Mouse (Mus musculus): ENCODE measurements around the gene Kras. TPM values are rescaled to one million over a fixed set of nuclear protein-coding genes. Genes with fewer than 3 reads are reported as not detected.

The Kras gene
- total and polyA plus RNA-seq, 2 experiments from 2014 or later: 16.8 to 34.2 TPM

- H3K4me3 ChIP-seq (ENCODE audit: low read depth, low read length): peak overlapping the region; percentile 26
- WGBS: 53% methylated on average over 6 of the region's 6 CpGs
- peak overlapping the region; percentile 52 for H3K4me2 ChIP-seq (ENCODE audit: low read depth, low read length)
- H3K27me3 ChIP-seq (ENCODE audit: control insufficient read depth, insufficient read depth, low read length): peaks cover 31% of the 10 kb centered on the region
- TF ChIP-seq EP300 (IDR thresholded peaks at IDR 0.05; ENCODE audit: low read depth) (no peak), CTCF (IDR thresholded peaks at IDR 0.05; ENCODE audit: low read depth) (no peak)
- H3K36me3 ChIP-seq (replicated peaks; ENCODE audit: control insufficient read depth, insufficient read depth, low read length): no peaks in the 10 kb centered on the region
- H3K27ac ChIP-seq (ENCODE audit: low read depth): no peak overlapping the region
- no peak overlapping the region for H3K9ac ChIP-seq (replicated peaks; ENCODE audit: low read depth, low read length)
- no peaks in the 10 kb centered on the region for H3K9me3 ChIP-seq (replicated peaks; ENCODE audit: control insufficient read depth, low read length)
- ATAC-seq (ENCODE audit: insufficient read depth, low read depth): no peak
- H3K4me1 ChIP-seq (ENCODE audit: control insufficient read depth, insufficient read depth): no peaks in the 10 kb centered on the region
- no peak for DNase-seq (ENCODE audit: low spot score)
These were observed 25.7 kb upstream of the Kras start for GRCm38 (mm10) chr6:145275586-145276219.

- Histone ChIP-seq H3K27me3 (ENCODE audit: control insufficient read depth, insufficient read depth, low read length) (peaks cover 27% of the 10 kb centered on the region), H3K36me3 (replicated peaks; ENCODE audit: control insufficient read depth, insufficient read depth, low read length) (no peaks in the 10 kb centered on the region), H3K4me2 (ENCODE audit: low read depth, low read length) (no peak overlapping the region), H3K4me1 (ENCODE audit: control insufficient read depth, insufficient read depth) (no peaks in the 10 kb centered on the region), H3K27ac (ENCODE audit: low read depth) (no peak overlapping the region), H3K4me3 (ENCODE audit: low read depth, low read length) (no peak overlapping the region), H3K9me3 (replicated peaks; ENCODE audit: control insufficient read depth, low read length) (no peaks in the 10 kb centered on the region), H3K9ac (replicated peaks; ENCODE audit: low read depth, low read length) (no peak overlapping the region)
- whole genome bisulfite sequencing: 73% methylated on average over 12 of the region's 12 CpGs
- ATAC-seq (ENCODE audit: insufficient read depth, low read depth) (no peak), DNase-seq (ENCODE audit: low spot score) (no peak)
- TF ChIP-seq CTCF (IDR thresholded peaks at IDR 0.05; ENCODE audit: low read depth): no peak
- no peak for TF ChIP-seq EP300 (IDR thresholded peaks at IDR 0.05; ENCODE audit: low read depth)
These were observed 24.1 kb upstream of the Kras start for GRCm38 (mm10) chr6:145273971-145274620.

- H3K4me3 ChIP-seq (ENCODE audit: low read depth, low read length): no peak overlapping the region
- TF ChIP-seq EP300 (IDR thresholded peaks at IDR 0.05; ENCODE audit: low read depth) (no peak), CTCF (IDR thresholded peaks at IDR 0.05; ENCODE audit: low read depth) (no peak)
- no peak for ATAC-seq (ENCODE audit: insufficient read depth, low read depth)
- no peaks in the 10 kb centered on the region for H3K36me3 ChIP-seq (replicated peaks; ENCODE audit: control insufficient read depth, insufficient read depth, low read length)
- H3K27me3 ChIP-seq (ENCODE audit: control insufficient read depth, insufficient read depth, low read length): peaks cover 35% of the 10 kb centered on the region
- no peaks in the 10 kb centered on the region for H3K9me3 ChIP-seq (replicated peaks; ENCODE audit: control insufficient read depth, low read length)
- 58% methylated on average over 10 of the region's 10 CpGs for WGBS
- H3K4me2 ChIP-seq (ENCODE audit: low read depth, low read length): no peak overlapping the region
- no peaks in the 10 kb centered on the region for H3K4me1 ChIP-seq (ENCODE audit: control insufficient read depth, insufficient read depth)
- DNase-seq (ENCODE audit: low spot score): no peak
- H3K9ac ChIP-seq (replicated peaks; ENCODE audit: low read depth, low read length): no peak overlapping the region
- H3K27ac ChIP-seq (ENCODE audit: low read depth): no peak overlapping the region
These were observed 22.3 kb upstream of the Kras start for GRCm38 (mm10) chr6:145272142-145272937.

GRCm38 (mm10) chr6:145269313-145269845 lies 19.3 kb upstream of the Kras start:
- Histone ChIP-seq H3K9me3 (replicated peaks; ENCODE audit: control insufficient read depth, low read length) (no peaks in the 10 kb centered on the region), H3K4me1 (ENCODE audit: control insufficient read depth, insufficient read depth) (no peaks in the 10 kb centered on the region), H3K9ac (replicated peaks; ENCODE audit: low read depth, low read length) (no peak overlapping the region), H3K4me2 (ENCODE audit: low read depth, low read length) (no peak overlapping the region), H3K36me3 (replicated peaks; ENCODE audit: control insufficient read depth, insufficient read depth, low read length) (no peaks in the 10 kb centered on the region), H3K27me3 (ENCODE audit: control insufficient read depth, insufficient read depth, low read length) (peaks cover 41% of the 10 kb centered on the region), H3K4me3 (ENCODE audit: low read depth, low read length) (no peak overlapping the region), H3K27ac (ENCODE audit: low read depth) (no peak overlapping the region)
- DNase-seq (ENCODE audit: low spot score) (peak; percentile 16), ATAC-seq (ENCODE audit: insufficient read depth, low read depth) (peak; percentile 64)
- 44% methylated on average over 4 of the region's 4 CpGs for WGBS
- TF ChIP-seq CTCF (IDR thresholded peaks at IDR 0.05; ENCODE audit: low read depth) (no peak), EP300 (IDR thresholded peaks at IDR 0.05; ENCODE audit: low read depth) (no peak)

- Histone ChIP-seq H3K9ac (replicated peaks; ENCODE audit: low read depth, low read length) (no peak overlapping the region), H3K27me3 (ENCODE audit: control insufficient read depth, insufficient read depth, low read length) (peaks cover 26% of the 10 kb centered on the region), H3K4me1 (ENCODE audit: control insufficient read depth, insufficient read depth) (no peaks in the 10 kb centered on the region), H3K9me3 (replicated peaks; ENCODE audit: control insufficient read depth, low read length) (no peaks in the 10 kb centered on the region), H3K4me3 (ENCODE audit: low read depth, low read length) (no peak overlapping the region), H3K36me3 (replicated peaks; ENCODE audit: control insufficient read depth, insufficient read depth, low read length) (no peaks in the 10 kb centered on the region), H3K27ac (ENCODE audit: low read depth) (no peak overlapping the region), H3K4me2 (ENCODE audit: low read depth, low read length) (no peak overlapping the region)
- ATAC-seq (ENCODE audit: insufficient read depth, low read depth): no peak
- no peak for TF ChIP-seq EP300 (IDR thresholded peaks at IDR 0.05; ENCODE audit: low read depth)
- no peak for TF ChIP-seq CTCF (IDR thresholded peaks at IDR 0.05; ENCODE audit: low read depth)
- WGBS: 58% methylated on average over 6 of the region's 6 CpGs
- no peak for DNase-seq (ENCODE audit: low spot score)
These were observed 17.7 kb upstream of the Kras start for GRCm38 (mm10) chr6:145267692-145268091.

All from heart, postnatal 0 days (tissue).